Mouse (Mus musculus) hindbrain, embryonic 12.5 days (tissue): ENCODE data around the gene 3110040M04Rik. TPM values are rescaled to one million over a fixed set of nuclear protein-coding genes. Genes with fewer than 3 reads are reported as not detected.
"Not testable (repeated sequence)": the region's sequence is repeated elsewhere in the genome, so short reads cannot be mapped to it uniquely, and the experiment has no call there.

Source experiments
- ATAC-seq: fragments of 200-750 bp; cut with Nextera tagmentation; 2 replicates; pipeline ENCODE4 v1.8.0; 2017; ENCODE audit warnings: moderate TSS enrichment; ENCODE audit not compliant: low FRiP score
- H3K27ac ChIP-seq: fragments of 300-500 bp; sonication (generic); 2 replicates; pipeline ENCODE4 v1.5.1; 2016; ENCODE audit warnings: mild to moderate bottlenecking
- H3K27me3 ChIP-seq: fragments of 300-500 bp; sonication (generic); 2 replicates; pipeline ENCODE4 v1.6.1; 2016; ENCODE audit warnings: mild to moderate bottlenecking
- H3K36me3 ChIP-seq: fragments of 300-500 bp; sonication (generic); 2 replicates; pipeline ENCODE4 v1.6.1; 2016; ENCODE audit warnings: mild to moderate bottlenecking
- H3K4me1 ChIP-seq: fragments of 300-500 bp; sonication (generic); 2 replicates; pipeline ENCODE4 v1.6.1; 2016
- H3K4me2 ChIP-seq: fragments of 300-500 bp; sonication (generic); replicated peaks from 2 replicates; pipeline ENCODE4 v1.6.1; 2016; ENCODE audit warnings: mild to moderate bottlenecking
- H3K4me3 ChIP-seq: fragments of 300-500 bp; sonication (generic); 2 replicates; pipeline ENCODE4 v1.5.1; 2016; ENCODE audit warnings: mild to moderate bottlenecking
- H3K9ac ChIP-seq: fragments of 300-500 bp; sonication (generic); 2 replicates; pipeline ENCODE4 v1.6.1; 2016; ENCODE audit warnings: mild to moderate bottlenecking, moderate library complexity
- H3K9me3 ChIP-seq: fragments of 300-500 bp; sonication (generic); replicated peaks from 2 replicates; pipeline ENCODE4 v1.6.1; 2016; ENCODE audit warnings: mild to moderate bottlenecking
- WGBS: fragments of 180-500 bp; shearing (Covaris S2); methylation state at CpG from one replicate; pipeline ENCODE4 v1.1.7; 2016; 5-methylcytosine and 5-hydroxymethylcytosine counted together
- polyA plus RNA-seq: library from polyadenylated mRNA; unstranded; fragments of >200 nt; fragmentation: Nextera tagmentation; extraction: Ambion mirVana; gene quantifications from 2 replicates; pipeline ENCODE4 v1.2.1, GENCODE M21; 2016

The 3110040M04Rik gene
- polyA plus RNA-seq, 1 experiment from 2014 or later: 0.57 TPM

GRCm38 (mm10) chr1:151177030-151177936 lies 26.6 kb upstream of the 3110040M04Rik start:
- Histone ChIP-seq H3K4me2 (peak overlapping the region; percentile 36), H3K36me3 (no peaks in the 10 kb centered on the region), H3K9me3 (no peaks in the 10 kb centered on the region), H3K9ac (no peak overlapping the region), H3K27me3 (no peaks in the 10 kb centered on the region), H3K4me1 (peaks cover 13% of the 10 kb centered on the region), H3K4me3 (peak overlapping the region; percentile 7), H3K27ac (no peak overlapping the region)
- peak; percentile 68; the same call in 1 of the 2 replicates for ATAC-seq
- 6% methylated on average over 9 of the region's 10 CpGs for WGBS

GRCm38 (mm10) chr1:151177937-151178271 lies 26.0 kb upstream of the 3110040M04Rik start:
- Histone ChIP-seq H3K36me3 (no peaks in the 10 kb centered on the region), H3K9ac (no peak overlapping the region), H3K27ac (0 out of 2 replicates have a peak overlapping the region, but pooled peaks have one; percentile 24), H3K4me3 (peak overlapping the region; percentile 7), H3K4me1 (peaks cover 13% of the 10 kb centered on the region), H3K27me3 (no peaks in the 10 kb centered on the region), H3K4me2 (peak overlapping the region; percentile 36), H3K9me3 (no peaks in the 10 kb centered on the region)
- ATAC-seq: no peak
- WGBS: 6% methylated on average over 4 of the region's 4 CpGs

- Histone ChIP-seq H3K36me3 (no peaks in the 10 kb centered on the region), H3K9me3 (no peaks in the 10 kb centered on the region), H3K9ac (no peak overlapping the region), H3K27me3 (no peaks in the 10 kb centered on the region), H3K4me2 (no peak overlapping the region), H3K4me1 (peaks cover 13% of the 10 kb centered on the region), H3K4me3 (no peak overlapping the region), H3K27ac (no peak overlapping the region)
- WGBS: 22% methylated on average over 2 of the region's 2 CpGs
- ATAC-seq: peak; percentile 68
Observed at GRCm38 (mm10) chr1:151178505-151179083, 25.3 kb upstream of the 3110040M04Rik start.

- no peak overlapping the region for H3K9ac ChIP-seq
- H3K4me1 ChIP-seq: peaks cover 13% of the 10 kb centered on the region
- no peak for ATAC-seq
- no peak overlapping the region for H3K4me3 ChIP-seq
- no peak overlapping the region for H3K27ac ChIP-seq
- H3K36me3 ChIP-seq: no peaks in the 10 kb centered on the region
- no peaks in the 10 kb centered on the region for H3K9me3 ChIP-seq
- H3K27me3 ChIP-seq: no peaks in the 10 kb centered on the region
- no peak overlapping the region for H3K4me2 ChIP-seq
- WGBS: 85% methylated on average over 2 of the region's 2 CpGs
Observed at GRCm38 (mm10) chr1:151180167-151180566, 23.8 kb upstream of the 3110040M04Rik start.

DNA sequence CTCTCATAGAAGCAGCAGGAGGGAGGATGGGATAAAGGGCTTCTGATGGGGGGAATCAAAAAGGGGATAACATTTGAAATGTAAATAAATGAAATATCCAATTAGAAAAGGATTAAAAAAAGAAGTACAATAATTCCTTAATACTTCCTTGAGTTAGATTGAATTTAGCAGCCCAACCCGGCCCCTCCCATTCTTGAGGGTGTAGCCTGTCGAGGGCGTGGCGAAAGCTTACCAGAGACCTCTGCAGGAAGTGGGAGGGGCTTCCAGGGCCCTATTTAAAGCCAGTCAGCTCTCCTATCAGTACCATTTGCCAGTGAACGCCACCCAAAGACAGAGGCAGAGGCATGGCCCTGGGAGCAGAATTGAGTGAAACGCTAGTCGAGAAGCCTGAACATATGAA lies 21.7 kb upstream of the 3110040M04Rik start, which contains the start of gene Gm47985:
TSS of gene Gm47985 (plus strand) at position 272 of the 400 bp plus-strand sequence.
- not testable (repeated sequence) for H3K27ac ChIP-seq, H3K9me3 ChIP-seq, H3K4me1 ChIP-seq, H3K27me3 ChIP-seq, H3K36me3 ChIP-seq, H3K9ac ChIP-seq, H3K4me3 ChIP-seq, H3K4me2 ChIP-seq, ATAC-seq
- 80% methylated on average over 1 of the region's 7 CpGs for WGBS

DNA sequence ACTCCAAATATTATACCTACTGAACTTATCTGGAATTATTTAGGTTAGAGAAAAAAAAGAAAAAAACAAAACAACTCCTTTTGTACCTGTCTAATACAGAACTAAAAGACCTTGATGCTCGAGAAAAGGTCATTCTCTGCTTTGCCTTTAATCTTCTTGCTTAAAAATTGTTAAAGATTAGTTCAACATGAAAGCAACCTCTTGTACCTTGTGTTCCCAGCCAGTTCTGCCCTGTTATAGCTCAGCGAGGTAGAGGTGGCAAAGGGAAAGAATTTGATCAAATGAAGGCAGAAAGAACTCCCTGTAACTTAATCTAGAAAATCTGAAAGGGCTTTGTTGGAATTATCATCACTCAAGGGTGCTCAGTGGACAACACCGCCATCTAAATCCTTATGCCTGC lies 17.7 kb upstream of the 3110040M04Rik start:
- H3K4me3 ChIP-seq, H3K9ac ChIP-seq, H3K27ac ChIP-seq, H3K27me3 ChIP-seq, ATAC-seq, H3K4me1 ChIP-seq, H3K9me3 ChIP-seq, H3K36me3 ChIP-seq, H3K4me2 ChIP-seq: not testable (repeated sequence)
- 72% methylated on average over 3 of the region's 3 CpGs for WGBS

DNA sequence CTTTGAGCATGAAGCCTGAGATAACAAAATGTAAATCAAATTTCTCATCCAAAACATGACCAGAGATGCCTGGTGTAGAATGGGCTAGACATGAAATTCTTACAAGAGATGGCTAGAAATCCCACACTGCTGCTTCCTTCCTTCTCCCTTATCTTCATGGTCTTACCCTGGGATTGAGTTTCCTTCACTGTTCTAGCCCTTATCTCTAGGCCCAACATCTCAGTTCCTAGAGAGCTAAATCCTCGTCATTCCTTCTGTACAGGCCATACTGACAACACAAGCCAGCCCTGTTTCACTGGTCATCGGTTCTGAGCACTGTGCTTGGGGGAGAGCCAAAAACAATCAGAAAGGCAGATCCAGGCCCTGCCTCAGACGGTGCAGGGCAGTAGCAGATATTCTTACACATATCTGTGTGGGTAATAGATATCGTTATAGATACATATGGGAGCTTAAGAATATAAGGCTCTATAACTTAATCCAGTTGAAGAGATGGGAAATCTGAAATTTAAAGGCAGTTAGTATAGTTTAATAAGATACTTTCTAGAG lies 17.0 kb upstream of the 3110040M04Rik start:
- H3K9ac ChIP-seq, H3K4me3 ChIP-seq, H3K27me3 ChIP-seq, ATAC-seq, H3K36me3 ChIP-seq, H3K4me2 ChIP-seq, H3K4me1 ChIP-seq, H3K9me3 ChIP-seq, H3K27ac ChIP-seq: not testable (repeated sequence)
- 87% methylated on average over 4 of the region's 4 CpGs for WGBS

DNA sequence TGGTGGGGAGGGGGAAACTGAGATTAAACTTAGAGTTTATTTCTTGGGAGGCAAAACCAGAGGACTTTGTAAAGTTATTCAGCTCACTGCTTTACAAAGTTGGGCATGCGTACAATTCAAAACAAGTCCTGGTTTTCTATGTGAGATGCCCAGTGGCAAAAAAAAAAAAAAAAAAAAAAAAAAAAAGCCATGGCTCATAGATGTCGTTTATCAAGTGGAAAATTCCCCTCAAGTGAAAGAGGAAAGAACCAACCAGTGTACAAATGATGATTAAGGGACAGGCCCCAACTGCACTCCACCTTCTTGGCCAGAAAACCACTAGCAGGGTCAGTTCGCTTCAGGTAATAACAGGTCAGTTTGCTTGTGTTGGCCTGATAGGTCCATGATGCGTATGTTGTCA lies 15.5 kb upstream of the 3110040M04Rik start:
- H3K4me3 ChIP-seq: no peak overlapping the region
- H3K4me1 ChIP-seq: no peaks in the 10 kb centered on the region
- no peaks in the 10 kb centered on the region for H3K36me3 ChIP-seq
- 90% methylated on average over 4 of the region's 4 CpGs for WGBS
- no peaks in the 10 kb centered on the region for H3K27me3 ChIP-seq
- H3K4me2 ChIP-seq: no peak overlapping the region
- H3K27ac ChIP-seq: no peak overlapping the region
- no peak for ATAC-seq
- H3K9ac ChIP-seq: no peak overlapping the region
- H3K9me3 ChIP-seq: no peaks in the 10 kb centered on the region

- 100% methylated on average over 2 of the region's 7 CpGs for WGBS
- not testable (repeated sequence) for H3K4me2 ChIP-seq, H3K4me3 ChIP-seq, H3K27me3 ChIP-seq, H3K27ac ChIP-seq, H3K9me3 ChIP-seq, H3K9ac ChIP-seq, H3K36me3 ChIP-seq, H3K4me1 ChIP-seq, ATAC-seq
Observed at GRCm38 (mm10) chr1:151192075-151192474, 11.8 kb upstream of the 3110040M04Rik start, which contains the start of gene Gm8947. TSS of gene Gm8947 (plus strand) at chr1:151192376.

GRCm38 (mm10) chr1:151192739-151193138 lies 11.2 kb upstream of the 3110040M04Rik start:
- H3K9ac ChIP-seq, H3K4me3 ChIP-seq, H3K4me2 ChIP-seq, H3K36me3 ChIP-seq, H3K27me3 ChIP-seq, H3K27ac ChIP-seq, ATAC-seq, H3K4me1 ChIP-seq, H3K9me3 ChIP-seq: not testable (repeated sequence)
- 93% methylated on average over 15 of the region's 15 CpGs for WGBS

DNA sequence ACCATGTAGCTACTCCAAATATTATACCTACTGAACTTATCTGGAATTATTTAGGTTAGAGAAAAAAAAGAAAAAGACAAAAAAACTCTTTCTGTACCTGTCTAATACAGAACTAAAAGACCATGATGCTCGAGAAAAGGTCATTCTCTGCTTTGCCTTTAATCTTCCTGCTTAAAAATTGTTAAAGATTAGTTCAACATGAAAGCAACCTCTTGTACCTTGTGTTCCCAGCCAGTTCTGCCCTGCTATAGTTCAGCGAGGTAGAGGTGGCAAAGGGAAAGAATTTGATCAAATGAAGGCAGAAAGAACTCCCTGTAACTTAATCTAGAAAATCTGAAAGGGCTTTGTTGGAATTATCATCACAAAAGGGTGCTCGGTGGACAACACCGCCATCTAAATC lies 7.9 kb upstream of the 3110040M04Rik start:
- H3K36me3 ChIP-seq, H3K9me3 ChIP-seq, H3K27me3 ChIP-seq, ATAC-seq, H3K4me3 ChIP-seq, H3K4me2 ChIP-seq, H3K27ac ChIP-seq, H3K9ac ChIP-seq, H3K4me1 ChIP-seq: not testable (repeated sequence)
- 69% methylated on average over 4 of the region's 4 CpGs for WGBS

- H3K4me1 ChIP-seq, ATAC-seq, H3K4me3 ChIP-seq, H3K27me3 ChIP-seq, H3K27ac ChIP-seq, H3K36me3 ChIP-seq, H3K4me2 ChIP-seq, H3K9ac ChIP-seq, H3K9me3 ChIP-seq: not testable (repeated sequence)
- 83% methylated on average over 3 of the region's 3 CpGs for WGBS
Observed at GRCm38 (mm10) chr1:151196690-151197089, 7.2 kb upstream of the 3110040M04Rik start.
